Mouse (Mus musculus) G1E (cell line): Measurements from ENCODE around the gene Ntn5.

Experiments
- CTCF ChIP-seq: IDR thresholded peaks from 2 replicates; pipeline ENCODE4 v1.5.1; 2012; ENCODE audit warnings: low read depth, low read length, inconsistent platforms, mixed read lengths
- GATA1 ChIP-seq: IDR thresholded peaks from 2 replicates; pipeline ENCODE4 v1.6.1; 2012; ENCODE audit warnings: borderline replicate concordance, low read length, inconsistent platforms, mixed read lengths
- GATA2 ChIP-seq: IDR thresholded peaks from 2 replicates; pipeline ENCODE4 v1.6.1; 2012; ENCODE audit warnings: low read depth, low read length, inconsistent platforms, borderline replicate concordance
- TAL1 ChIP-seq: conservative IDR thresholded peaks from 2 replicates; pipeline ENCODE4 v1.6.1; 2012; ENCODE audit warnings: low read depth, low read length, inconsistent platforms, mixed read lengths

DNA sequence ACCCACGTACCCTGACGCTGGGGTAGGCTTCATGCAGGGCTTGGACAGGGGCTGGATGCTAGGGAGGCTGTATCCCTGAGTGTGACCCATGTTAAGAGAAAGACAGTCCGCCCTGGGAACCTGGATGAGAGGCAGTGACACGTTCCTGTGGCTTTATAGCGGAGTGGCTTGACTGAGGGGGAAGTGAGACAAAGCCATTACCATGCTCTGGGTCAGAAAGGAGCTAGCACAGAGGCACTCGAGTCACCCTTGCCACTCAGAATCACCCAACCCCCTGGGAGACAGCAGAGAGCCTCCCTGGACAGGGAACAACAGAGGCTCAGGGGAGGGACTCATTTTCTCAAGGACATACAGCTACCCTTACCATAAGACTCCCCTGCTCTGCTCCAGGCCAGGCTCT lies 5.3 kb downstream of the Ntn5 start:
- no peak for TF ChIP-seq GATA2
- no peak for TF ChIP-seq CTCF
- TF ChIP-seq TAL1 = no peak
- no peak for TF ChIP-seq GATA1
